Mouse (Mus musculus): Measurements from ENCODE around the gene Ubxn11.

Ubxn11 gene

GRCm38 (mm10) chr4:134101979-134102741 is at the start of gene Ubxn11:
Gene Ubxn11 (plus strand): TSS chr4:134102570.
- in situ Hi-C loops (cut with MseI, MboI) = no loop called here

DNA sequence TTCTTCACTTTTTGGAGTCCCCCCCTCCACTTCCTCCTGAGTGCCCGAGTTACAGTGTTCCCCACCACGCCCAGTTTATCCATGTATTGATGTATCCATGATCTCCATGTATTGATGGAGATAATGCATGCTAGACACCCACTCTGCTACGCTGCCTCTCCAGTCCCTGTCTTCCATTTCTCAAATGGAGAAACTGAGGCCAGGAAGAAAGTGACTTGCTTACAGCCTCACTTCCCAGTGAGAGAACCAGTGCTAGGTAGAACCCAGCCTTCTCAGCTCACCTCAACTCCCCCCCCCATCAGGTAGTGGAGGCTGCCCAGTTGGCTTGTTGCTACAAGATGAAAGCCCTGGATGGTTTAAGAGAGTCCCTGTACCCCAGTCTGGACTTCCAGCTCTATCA is 48.8 kb upstream of the Ubxn11 start, which contains the start of gene Zfp683:
Gene Zfp683, plus strand, starts transcription at position 301 of the 400 bp plus-strand sequence.
- in situ Hi-C loops (cut with MseI, MboI) = no loop called here

DNA sequence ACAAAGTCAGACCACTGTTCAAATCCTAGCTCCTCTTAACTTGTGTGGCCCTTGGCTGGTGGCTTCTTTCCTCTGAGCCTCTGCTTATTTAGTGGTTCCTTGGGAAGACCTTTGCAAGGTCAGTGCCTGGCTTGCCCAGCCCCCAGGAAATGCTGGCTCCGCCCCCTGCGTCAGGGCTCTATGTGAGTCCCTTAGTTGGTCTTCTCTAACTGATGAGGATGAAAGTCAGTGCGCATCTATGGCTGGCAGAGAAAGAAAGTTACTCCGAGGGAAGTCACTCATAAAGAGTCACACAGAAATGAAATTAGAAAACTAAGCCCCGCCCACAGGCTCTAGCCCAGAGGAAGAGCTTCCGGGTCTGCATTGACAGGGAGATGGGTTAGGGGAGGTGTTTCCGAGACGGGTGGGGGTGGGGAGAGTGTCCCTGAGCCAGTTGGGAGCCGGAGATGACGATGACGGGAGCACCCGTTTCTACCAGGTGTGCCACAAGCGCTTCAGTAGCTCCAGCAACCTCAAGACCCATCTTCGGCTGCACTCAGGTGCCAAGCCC is 44.1 kb upstream of the Ubxn11 start:
- in situ Hi-C loops (cut with MseI, MboI) = no loop called here

DNA sequence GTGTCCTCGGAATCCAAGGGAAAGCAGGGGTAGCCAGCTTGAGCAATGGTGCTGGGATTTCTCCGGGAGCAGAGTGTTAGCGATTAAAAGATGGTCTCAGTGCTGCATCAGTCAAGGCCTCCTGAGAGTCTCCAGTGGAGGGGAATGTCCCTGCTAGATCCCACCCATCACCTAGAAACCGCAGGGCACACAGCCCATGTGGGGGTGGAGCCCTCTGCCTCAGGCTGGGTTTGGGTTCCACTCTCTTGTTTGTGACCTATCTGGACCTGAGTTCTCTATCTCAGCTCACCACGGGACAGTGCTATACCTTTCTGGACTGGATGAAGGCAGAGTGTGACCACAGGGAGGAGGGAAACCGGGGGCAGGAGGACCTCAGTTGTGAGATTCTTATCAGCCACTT is 43.5 kb upstream of the Ubxn11 start:
- in situ Hi-C loops (cut with MseI, MboI) = no loop called here

- in situ Hi-C loops (cut with MseI, MboI) = no loop called here
Observed at GRCm38 (mm10) chr4:134060135-134060865, 42.1 kb upstream of the Ubxn11 start, which contains the start of gene Crybg2. Gene Crybg2 (plus strand): TSS chr4:134060815.

DNA sequence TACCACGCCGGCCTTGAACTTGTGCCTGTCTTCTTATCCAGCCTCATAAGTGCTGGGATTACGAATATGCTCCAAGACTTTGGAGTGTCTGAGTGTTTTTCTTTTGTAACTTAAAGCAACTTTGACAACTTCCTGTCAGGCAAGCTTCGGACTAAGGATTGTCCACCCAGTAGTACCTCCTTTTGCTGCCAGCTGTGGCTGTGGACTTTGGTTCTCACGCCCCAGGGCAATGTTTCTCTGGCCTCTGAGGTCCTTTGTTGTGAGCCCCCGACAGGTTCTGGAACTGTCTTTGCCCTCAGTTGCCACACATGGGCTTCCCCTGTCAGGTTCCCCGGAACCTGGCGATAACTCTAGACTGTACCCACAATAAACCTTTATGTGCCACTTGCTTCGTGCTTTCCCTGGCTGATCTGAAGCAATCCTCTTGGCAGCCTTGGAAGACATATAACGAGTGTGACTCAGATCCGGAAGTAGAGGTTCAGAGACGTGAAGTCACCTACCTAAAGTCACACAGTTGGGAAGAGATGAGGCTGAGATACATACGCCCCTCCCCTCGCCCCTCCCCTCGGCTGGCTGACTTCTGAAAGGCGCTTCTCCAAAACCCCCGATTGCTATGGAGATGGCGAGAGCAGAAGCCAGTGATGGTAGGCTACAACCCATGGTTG is 41.1 kb upstream of the Ubxn11 start:
- in situ Hi-C loops (cut with MseI, MboI) = no loop called here

DNA sequence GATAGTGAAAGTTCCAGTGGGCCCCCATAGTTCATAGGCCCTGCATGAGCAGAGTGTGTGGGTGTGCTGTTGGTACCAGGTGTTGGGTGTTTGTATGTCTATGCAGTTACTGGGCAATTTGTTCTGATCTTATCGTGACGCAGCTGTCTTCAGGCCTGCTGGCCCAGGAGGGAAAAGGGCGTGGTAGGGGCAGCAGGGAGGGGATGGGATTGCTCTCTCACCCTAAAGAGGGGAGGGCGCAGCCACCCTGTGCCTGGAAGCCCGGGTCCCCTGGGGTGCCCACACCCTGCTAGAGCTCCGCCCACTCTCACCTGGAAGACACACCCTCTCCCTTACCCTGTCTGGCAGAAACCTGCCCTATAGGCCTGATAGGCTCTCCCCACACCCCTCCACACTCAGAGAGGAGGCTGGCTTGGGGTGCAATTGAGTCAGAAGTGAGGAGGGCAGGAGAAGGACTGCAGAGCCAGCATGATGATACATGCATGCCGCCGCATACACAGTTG is 40.4 kb upstream of the Ubxn11 start:
- in situ Hi-C loops (cut with MseI, MboI) = no loop called here

- in situ Hi-C loops (cut with MseI, MboI) = no loop called here
Observed at GRCm38 (mm10) chr4:134062561-134062960, 39.8 kb upstream of the Ubxn11 start.

DNA sequence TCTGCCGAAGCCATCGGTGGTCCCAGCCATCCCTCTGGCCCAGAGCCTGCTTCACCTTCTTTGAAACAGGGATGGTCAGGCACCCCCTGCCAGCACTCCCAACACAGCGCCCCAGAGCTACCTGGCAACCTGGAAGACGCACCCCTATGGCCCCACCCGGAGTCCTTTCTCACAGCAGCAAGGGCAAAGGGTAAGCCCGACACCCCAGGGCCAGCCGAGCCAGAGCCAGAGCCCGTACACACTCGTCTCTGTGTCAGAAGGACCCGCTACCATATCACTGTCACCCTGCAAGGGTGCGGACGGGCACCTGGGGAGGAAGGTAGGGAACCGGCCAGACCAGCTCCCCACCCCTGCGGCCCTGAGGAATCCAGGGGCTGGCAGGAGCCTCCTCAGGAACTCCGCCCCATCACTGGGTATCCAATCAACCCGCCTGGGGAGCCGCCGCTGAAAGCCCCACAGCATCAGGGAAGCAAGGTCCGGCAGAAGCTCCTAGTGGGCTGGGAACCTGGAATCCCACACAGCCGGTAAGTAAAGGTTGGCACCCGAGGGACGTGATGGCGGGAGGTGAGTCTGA is 36.9 kb upstream of the Ubxn11 start:
- in situ Hi-C loops (cut with MseI, MboI) = no loop called here

- in situ Hi-C loops (cut with MseI, MboI) = no loop called here
Observed at GRCm38 (mm10) chr4:134067383-134067782, 35.0 kb upstream of the Ubxn11 start.

DNA sequence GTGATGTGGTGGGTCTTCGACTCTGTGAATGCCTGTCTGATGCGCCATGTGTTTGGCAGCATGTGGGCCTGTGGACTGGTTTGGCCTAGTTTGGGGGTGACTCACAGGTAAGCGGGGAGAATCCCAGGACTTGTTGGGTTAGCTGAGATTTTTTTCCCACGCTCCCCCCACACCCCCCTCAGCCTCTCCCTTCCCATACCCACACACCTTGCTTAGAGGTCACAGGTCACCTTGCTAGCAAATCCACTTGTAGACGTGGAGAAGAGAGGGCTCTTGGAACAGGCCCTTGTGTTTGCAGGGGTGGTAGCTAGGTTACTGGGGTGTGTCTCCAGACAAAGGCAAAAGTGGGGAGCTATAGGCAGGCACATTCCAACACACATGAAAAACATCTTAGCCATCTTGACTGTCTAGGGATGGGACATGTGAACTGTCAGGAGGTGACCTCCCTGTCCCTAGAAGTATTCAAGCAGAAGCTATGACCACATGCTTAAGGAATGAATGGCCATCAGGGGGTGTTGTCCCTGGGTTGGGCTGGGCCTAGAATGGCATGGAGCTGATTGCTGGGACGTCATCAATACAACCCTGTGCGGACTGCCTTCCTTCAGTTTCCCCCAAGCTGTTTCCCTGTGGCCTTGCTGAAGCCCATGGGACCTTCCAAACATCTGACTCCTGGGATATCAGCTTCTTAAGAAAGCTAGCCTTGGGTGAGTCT is 34.4 kb upstream of the Ubxn11 start:
- in situ Hi-C loops (cut with MseI, MboI) = no loop called here

GRCm38 (mm10) chr4:134068793-134069580 is 33.4 kb upstream of the Ubxn11 start:
- in situ Hi-C loops (cut with MseI, MboI) = no loop called here

DNA sequence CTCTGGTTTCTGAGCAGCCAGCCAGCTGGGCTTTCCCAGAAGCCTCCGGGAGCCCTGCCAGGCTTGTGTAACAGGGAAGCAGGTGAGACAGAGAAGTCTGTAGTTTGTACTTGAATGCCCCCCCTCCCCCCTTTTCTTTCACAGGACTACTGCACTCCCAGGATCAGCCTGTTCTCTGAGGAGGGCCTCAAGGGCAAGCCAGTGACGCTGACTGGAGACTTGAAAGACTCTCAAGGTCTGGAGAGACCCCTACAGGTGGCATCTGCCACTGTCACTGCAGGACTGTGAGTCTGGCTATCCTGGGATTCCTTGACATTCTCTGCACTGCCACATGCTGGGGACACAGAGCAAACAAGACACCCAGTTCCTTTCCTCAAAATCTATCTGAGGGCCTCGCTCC is 23.7 kb upstream of the Ubxn11 start:
- in situ Hi-C loops (cut with MseI, MboI) = loop anchor here (5.0 kb wide), 2 partner anchors 41 to 46 kb away; no protein-coding TSS in a partner anchor

DNA sequence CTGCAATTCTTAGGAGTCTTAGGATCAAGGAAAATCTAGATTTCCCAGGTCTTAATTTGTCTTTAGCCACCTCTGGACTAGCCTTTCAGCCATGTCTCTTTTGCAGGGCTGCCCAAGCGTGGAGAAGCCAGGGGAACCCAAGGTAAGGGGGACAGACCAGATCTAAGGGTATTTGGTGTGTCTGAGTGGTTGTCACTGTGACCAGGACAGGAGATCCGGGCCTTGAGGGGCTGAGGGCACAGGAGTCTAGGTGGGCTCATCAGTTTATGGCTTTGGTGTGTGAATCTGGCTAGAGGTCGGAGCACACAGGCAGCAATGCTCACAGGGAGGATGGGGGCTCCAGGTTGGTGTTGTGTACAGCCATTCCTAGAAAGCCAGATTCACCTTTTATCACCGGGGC is 21.7 kb upstream of the Ubxn11 start:
- in situ Hi-C loops (cut with MseI, MboI) = no loop called here

GRCm38 (mm10) chr4:134081730-134082386 is 20.5 kb upstream of the Ubxn11 start:
- in situ Hi-C loops (cut with MseI, MboI) = no loop called here

- in situ Hi-C loops (cut with MseI, MboI) = no loop called here
Observed at GRCm38 (mm10) chr4:134082460-134082859, 19.9 kb upstream of the Ubxn11 start.

- in situ Hi-C loops (cut with MseI, MboI) = no loop called here
Observed at GRCm38 (mm10) chr4:134084999-134085398, 17.4 kb upstream of the Ubxn11 start.

GRCm38 (mm10) chr4:134087412-134087811 is 15.0 kb upstream of the Ubxn11 start:
- in situ Hi-C loops (cut with MseI, MboI) = no loop called here

GRCm38 (mm10) chr4:134089029-134089428 is 13.3 kb upstream of the Ubxn11 start:
- in situ Hi-C loops (cut with MseI, MboI) = no loop called here

Measured in mouse trophoblast stem cell (cell line).